Mouse (Mus musculus): ENCODE data around the gene Cavin3.
A peak's percentile ranks its signal among the peaks of the same experiment; 100 is the strongest.

The Cavin3 gene

GRCm38 (mm10) chr7:105481505-105482411 lies at the start of gene Cavin3:
Gene Cavin3, minus strand, starts transcription at chr7:105482300.
- peak; percentile 79 for DNase-seq (ENCODE audit: low spot score)

- no peak for DNase-seq (ENCODE audit: low spot score)
These were observed 46.0 kb upstream of the Cavin3 start for GRCm38 (mm10) chr7:105528094-105528493.

- DNase-seq (ENCODE audit: low spot score) = peak; percentile 31
These were observed 45.3 kb upstream of the Cavin3 start for GRCm38 (mm10) chr7:105527306-105527937.

GRCm38 (mm10) chr7:105524222-105524621 lies 42.1 kb upstream of the Cavin3 start:
- DNase-seq (ENCODE audit: low spot score) = no peak

GRCm38 (mm10) chr7:105520201-105520600 lies 38.1 kb upstream of the Cavin3 start:
- no peak for DNase-seq (ENCODE audit: low spot score)

- DNase-seq (ENCODE audit: low spot score) = no peak
These were observed 37.7 kb upstream of the Cavin3 start for GRCm38 (mm10) chr7:105519771-105520170.

- DNase-seq (ENCODE audit: low spot score) = no peak
These were observed 37.2 kb upstream of the Cavin3 start for GRCm38 (mm10) chr7:105519336-105519735.

GRCm38 (mm10) chr7:105516669-105517360 lies 34.7 kb upstream of the Cavin3 start:
- DNase-seq (ENCODE audit: low spot score) = no peak

- DNase-seq (ENCODE audit: low spot score) = peak; percentile 52
These were observed 33.1 kb upstream of the Cavin3 start for GRCm38 (mm10) chr7:105515178-105515577.

- DNase-seq (ENCODE audit: low spot score) = no peak
These were observed 32.5 kb upstream of the Cavin3 start for GRCm38 (mm10) chr7:105514561-105514960.

GRCm38 (mm10) chr7:105513845-105514291 lies 31.8 kb upstream of the Cavin3 start:
- no peak for DNase-seq (ENCODE audit: low spot score)

- no peak for DNase-seq (ENCODE audit: low spot score)
These were observed 28.0 kb upstream of the Cavin3 start for GRCm38 (mm10) chr7:105510143-105510542.

GRCm38 (mm10) chr7:105507257-105507656 lies 25.2 kb upstream of the Cavin3 start:
- no peak for DNase-seq (ENCODE audit: low spot score)

GRCm38 (mm10) chr7:105501984-105502383 lies 19.9 kb upstream of the Cavin3 start:
- no peak for DNase-seq (ENCODE audit: low spot score)

GRCm38 (mm10) chr7:105499676-105500075 lies 17.6 kb upstream of the Cavin3 start:
- DNase-seq (ENCODE audit: low spot score) = no peak

GRCm38 (mm10) chr7:105498854-105499492 lies 16.9 kb upstream of the Cavin3 start:
- no peak for DNase-seq (ENCODE audit: low spot score)

- no peak for DNase-seq (ENCODE audit: low spot score)
These were observed 15.8 kb upstream of the Cavin3 start for GRCm38 (mm10) chr7:105497881-105498280.

- DNase-seq (ENCODE audit: low spot score) = no peak
These were observed 5.2 kb upstream of the Cavin3 start for GRCm38 (mm10) chr7:105487104-105487876.

GRCm38 (mm10) chr7:105485029-105485428 lies 2.9 kb upstream of the Cavin3 start:
- no peak for DNase-seq (ENCODE audit: low spot score)

GRCm38 (mm10) chr7:105482426-105482825 lies 326 bp upstream of the Cavin3 start:
- DNase-seq (ENCODE audit: low spot score) = peak; percentile 34
